Mouse (Mus musculus) monocyte, adult 5-6 weeks (primary cell): Measurements from ENCODE around the gene Mylk2. TPM values are rescaled to one million over a fixed set of nuclear protein-coding genes. Genes with fewer than 3 reads are reported as not detected.

Experiments
- ATAC-seq: fragments of 153-309, 156-312 bp; replicated peaks from 2 replicates; pipeline ENCODE4 v1.8.0; 2017; ENCODE audit warnings: mild to moderate bottlenecking; ENCODE audit not compliant: low TSS enrichment, insufficient number of reproducible peaks, severe bottlenecking, poor library complexity, low FRiP score
- total RNA-seq: library from RNA; stranded (forward); fragments of 200-1000, 200-491, 200-594 nt; gene quantifications from 3 replicates; pipeline ENCODE4 v1.2.3, GENCODE M21; 2017

Mylk2 gene
- total RNA-seq, 1 experiment from 2014 or later: not detected

DNA sequence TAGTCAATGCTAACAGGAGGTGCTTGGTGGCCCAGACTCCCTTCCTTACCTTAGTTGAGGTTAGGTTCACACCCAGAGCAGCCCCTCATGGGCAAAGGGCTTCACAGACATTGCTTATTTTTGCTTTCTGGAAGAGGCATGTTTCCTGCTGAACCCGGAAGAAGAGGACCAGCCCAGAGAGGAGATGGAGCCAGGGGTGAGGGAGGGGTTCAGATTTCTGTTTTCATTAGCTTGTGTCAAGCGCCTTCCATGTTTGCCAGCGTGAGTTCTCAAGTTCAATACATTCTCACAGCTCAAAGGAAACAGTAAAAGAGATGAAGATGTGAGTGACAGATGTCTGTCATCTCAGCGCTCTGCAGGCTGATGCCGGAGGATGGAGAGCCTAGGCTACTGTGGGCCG lies 1.3 kb upstream of the Mylk2 start:
- ATAC-seq: no peak

- ATAC-seq: no peak
These were observed 280 bp downstream of the Mylk2 start for GRCm38 (mm10) chr2:152911432-152911831.

DNA sequence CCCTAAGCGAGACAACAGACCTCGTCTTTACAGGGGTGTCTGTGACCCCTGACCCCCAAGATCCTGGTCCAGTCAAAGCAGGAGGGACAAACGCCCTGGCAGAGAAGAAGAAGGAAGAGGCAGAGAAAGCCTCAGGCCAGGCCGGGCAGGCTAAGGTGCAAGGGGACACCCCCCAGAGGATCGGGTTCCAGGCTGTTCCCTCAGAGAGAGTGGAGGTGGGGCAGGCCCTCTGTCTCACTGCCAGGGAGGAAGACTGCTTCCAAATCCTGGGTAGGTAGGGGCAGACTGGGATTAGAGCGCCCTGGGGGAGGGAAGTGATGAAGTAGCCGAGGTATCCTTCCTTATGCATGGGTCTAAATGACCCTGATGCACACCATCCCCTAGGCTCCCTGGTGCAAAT lies 2.3 kb downstream of the Mylk2 start:
- no peak for ATAC-seq

DNA sequence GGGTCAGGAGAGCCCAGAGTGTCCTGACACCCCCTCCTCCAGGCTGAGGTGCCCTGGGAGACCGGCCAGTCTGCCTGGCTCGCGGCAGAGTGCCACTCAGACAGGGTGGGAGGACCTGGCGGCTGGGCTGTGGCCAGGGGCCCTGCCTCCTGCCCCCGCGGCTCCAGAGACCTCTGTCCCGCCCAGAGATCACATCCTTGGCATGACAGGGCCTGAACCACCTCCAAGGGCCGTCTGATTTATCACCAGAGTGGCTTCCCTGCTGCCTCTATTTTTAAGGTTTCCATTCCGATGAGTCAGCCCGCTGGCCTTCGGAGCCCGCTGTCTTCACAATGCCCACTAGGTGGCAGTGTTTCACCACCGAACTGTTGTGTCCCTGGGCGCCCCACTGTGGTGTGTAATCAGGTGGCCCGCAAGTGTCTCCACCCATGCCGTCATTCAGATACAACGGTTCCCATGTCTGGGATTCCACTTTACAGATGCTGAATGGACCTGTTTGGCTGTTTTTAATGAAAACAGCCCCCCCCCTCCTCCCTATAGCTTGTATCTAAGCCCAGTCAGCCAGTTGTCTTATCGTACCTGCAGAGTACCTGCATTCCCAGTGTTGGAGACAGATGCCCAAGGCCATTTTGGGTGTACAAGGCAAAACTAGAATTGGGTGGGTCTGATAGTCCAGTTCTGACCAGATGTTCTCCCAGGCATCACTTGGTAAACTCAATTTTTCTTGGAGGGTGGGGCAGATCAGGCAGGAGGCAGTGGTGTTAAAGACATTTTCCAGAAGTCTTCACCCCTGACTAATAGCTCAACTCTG lies 3.4 kb downstream of the Mylk2 start:
- ATAC-seq: peak; percentile 86

GRCm38 (mm10) chr2:152915453-152915852 lies 4.3 kb downstream of the Mylk2 start:
- no peak for ATAC-seq

GRCm38 (mm10) chr2:152916111-152916510 lies 5.0 kb downstream of the Mylk2 start:
- ATAC-seq: no peak

DNA sequence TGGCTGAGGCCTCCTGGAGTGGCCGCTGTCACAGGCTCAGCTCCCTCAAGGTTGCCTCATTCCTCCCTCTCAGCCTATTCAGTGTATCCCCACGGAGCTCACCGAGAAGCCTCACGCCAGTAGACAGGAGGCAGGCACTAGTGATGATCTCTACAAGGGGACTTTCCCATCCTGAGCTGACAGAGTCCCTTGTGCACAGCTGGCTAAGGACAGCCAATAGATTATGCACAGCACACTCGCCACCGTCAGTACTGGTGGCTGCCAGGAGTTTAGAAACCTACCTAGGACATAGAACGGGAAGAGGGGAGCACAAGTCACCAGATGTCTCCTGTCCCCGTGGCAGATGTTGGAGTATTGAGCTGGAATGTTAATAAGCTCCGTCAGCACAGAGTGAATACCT lies 6.5 kb downstream of the Mylk2 start:
- ATAC-seq: no peak

- ATAC-seq: no peak
These were observed 11.2 kb downstream of the Mylk2 start for GRCm38 (mm10) chr2:152922376-152922775.

GRCm38 (mm10) chr2:152923621-152924020 lies 12.5 kb downstream of the Mylk2 start:
- no peak for ATAC-seq

- no peak for ATAC-seq
These were observed 13.0 kb downstream of the Mylk2 start for GRCm38 (mm10) chr2:152924128-152924527.

DNA sequence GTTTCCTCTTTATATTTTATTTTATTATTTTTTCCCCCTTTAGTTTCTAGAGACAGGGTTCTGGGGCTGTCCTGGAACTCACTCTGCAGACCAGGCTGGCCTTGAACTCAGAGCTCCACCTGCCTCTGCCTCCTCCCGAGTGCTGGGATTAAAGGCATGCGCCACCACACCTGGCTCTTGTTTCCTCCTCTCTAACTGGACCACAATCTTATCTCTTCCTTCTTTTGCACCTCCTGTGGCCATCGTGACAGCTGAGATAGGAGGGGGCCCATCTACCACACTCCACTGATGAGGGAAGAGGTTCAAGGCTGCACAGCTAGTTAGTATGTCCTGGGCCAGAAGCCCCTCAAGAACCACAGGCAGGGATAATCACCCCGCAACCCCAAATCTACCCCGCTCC lies 13.4 kb downstream of the Mylk2 start:
- ATAC-seq: no peak

DNA sequence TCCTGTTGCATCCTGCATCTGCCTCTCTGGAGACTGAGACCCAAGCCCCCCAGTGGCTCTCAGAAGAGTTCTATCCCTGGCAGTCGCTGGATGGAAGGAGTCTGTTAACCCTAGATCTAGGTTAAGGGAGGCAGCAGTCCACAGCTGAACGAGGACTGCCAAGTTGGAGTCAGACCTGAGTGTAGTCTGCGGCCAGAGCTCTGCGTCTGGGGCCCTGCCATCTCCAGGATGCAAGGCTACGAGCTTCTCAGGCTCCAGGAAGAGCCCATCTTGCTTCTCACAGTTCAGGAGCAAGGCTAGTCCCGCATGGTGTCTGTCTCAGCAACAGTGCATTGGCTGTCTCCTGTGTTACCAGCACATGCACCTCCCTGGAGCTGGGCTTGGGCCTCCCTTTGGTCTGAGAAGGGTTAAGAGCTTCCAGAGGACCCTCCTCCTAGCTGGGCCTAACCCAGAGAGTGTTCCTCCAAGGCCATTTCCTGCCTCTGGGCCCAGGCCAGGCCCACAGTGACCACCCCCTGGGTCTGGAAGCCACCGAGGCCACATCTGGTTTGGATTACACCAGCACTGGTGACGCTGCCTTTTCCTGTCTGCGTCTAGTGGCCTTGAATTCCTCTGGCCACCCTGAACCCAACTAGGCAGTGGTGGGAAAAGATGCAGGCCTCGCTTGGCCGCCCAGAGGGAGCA lies 14.2 kb downstream of the Mylk2 start:
- 0 out of 2 replicates have a peak, but pooled peaks have one; percentile 33 for ATAC-seq

- no peak for ATAC-seq
These were observed 15.7 kb downstream of the Mylk2 start for GRCm38 (mm10) chr2:152926896-152927295.

- no peak for ATAC-seq
These were observed 16.2 kb downstream of the Mylk2 start for GRCm38 (mm10) chr2:152927371-152927770.

GRCm38 (mm10) chr2:152928219-152928987 lies 17.3 kb downstream of the Mylk2 start:
- no peak for ATAC-seq

- no peak for ATAC-seq
These were observed 17.8 kb downstream of the Mylk2 start for GRCm38 (mm10) chr2:152928988-152929370.

GRCm38 (mm10) chr2:152930276-152930675 lies 19.1 kb downstream of the Mylk2 start:
- ATAC-seq: no peak

DNA sequence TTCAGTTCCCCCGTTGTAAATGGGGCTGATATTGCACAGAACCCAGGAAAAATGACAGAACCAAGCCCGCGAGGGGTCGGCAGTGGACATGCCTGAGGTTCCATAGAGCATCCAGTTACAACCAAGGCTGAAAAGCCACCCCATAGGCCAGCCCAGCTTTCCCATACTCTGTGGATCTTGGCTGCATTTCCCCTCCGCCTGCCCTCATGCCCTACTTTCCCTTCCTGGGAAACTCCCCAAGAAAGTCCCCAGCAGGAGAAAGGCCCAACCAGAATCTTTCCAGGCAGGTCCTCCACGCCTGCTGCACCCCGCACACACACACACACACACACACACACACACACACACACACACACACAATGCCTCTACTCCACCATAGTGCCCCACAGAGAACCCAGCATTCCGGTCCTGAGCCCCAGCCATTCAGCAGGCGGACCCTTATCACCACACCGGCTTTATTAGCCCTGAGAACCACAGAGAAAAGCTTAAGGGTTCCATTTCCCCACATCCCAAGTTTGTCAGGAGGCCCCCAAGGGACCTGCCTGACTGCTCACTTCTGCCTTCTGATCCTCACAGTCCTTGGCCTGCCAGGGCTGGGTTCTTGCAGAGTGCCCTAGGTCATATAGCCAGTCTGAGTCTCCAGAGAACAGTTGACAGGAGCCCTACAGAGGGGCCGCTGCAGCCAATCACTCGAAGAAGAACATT lies 20.5 kb downstream of the Mylk2 start:
- ATAC-seq: no peak

DNA sequence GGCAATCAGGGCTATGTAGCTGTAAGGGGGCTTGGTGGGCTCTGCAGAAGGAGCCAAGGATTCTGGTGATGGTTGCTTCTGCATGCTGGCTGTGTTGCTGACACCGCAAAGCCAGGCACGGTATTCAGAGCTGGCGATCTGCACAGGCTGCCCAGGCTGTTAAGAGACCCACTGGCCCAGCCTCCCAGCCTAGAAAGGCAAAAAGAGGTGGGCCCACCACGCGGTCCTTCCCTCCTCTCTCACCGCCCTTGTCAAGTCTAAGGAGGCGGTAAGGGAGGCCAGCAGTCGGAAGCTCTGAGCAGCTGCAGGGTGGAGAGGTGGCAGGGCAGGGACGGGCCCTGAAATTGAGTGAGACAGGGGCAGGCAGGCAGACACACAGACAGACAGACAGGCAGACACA lies 21.9 kb downstream of the Mylk2 start, which contains the start of gene Foxs1:
Gene Foxs1, minus strand, starts transcription at position 161 of the 400 bp plus-strand sequence.
- no peak for ATAC-seq
